Mouse (Mus musculus): ENCODE measurements around the gene Prkce. TPM values are rescaled to one million over a fixed set of nuclear protein-coding genes. Genes with fewer than 3 reads are reported as not detected.

Gene Prkce
- polyA plus RNA-seq, 1 experiment from 2014 or later = 48.0 TPM

- Histone ChIP-seq H3K27ac (replicated peaks) (no peak overlapping the region), H3K9ac (replicated peaks) (no peak overlapping the region), H3K36me3 (no peaks in the 10 kb centered on the region), H3K4me2 (no peak overlapping the region), H3K27me3 (replicated peaks) (no peaks in the 10 kb centered on the region), H3K9me3 (replicated peaks) (no peaks in the 10 kb centered on the region), H3K4me1 (peaks cover 17% of the 10 kb centered on the region), H3K4me3 (replicated peaks) (no peak overlapping the region)
- no peak for ATAC-seq (ENCODE audit: low FRiP score)
- 82% methylated on average over 18 of the region's 18 CpGs for WGBS
Measured at GRCm38 (mm10) chr17:86383699-86384572, 216.4 kb downstream of the Prkce start.

GRCm38 (mm10) chr17:86392475-86392874 lies 224.9 kb downstream of the Prkce start:
- Histone ChIP-seq H3K4me2 (no peak overlapping the region), H3K36me3 (no peaks in the 10 kb centered on the region), H3K4me3 (replicated peaks) (no peak overlapping the region), H3K27ac (replicated peaks) (no peak overlapping the region), H3K4me1 (peaks cover 10% of the 10 kb centered on the region; the same call in 1 of the 2 replicates), H3K9me3 (replicated peaks) (no peaks in the 10 kb centered on the region), H3K27me3 (replicated peaks) (no peaks in the 10 kb centered on the region), H3K9ac (replicated peaks) (no peak overlapping the region)
- no peak for ATAC-seq (ENCODE audit: low FRiP score)
- WGBS = 86% methylated on average over 5 of the region's 5 CpGs

GRCm38 (mm10) chr17:86393191-86393590 lies 225.6 kb downstream of the Prkce start:
- ATAC-seq (ENCODE audit: low FRiP score) = no peak
- H3K9me3 ChIP-seq (replicated peaks) = no peaks in the 10 kb centered on the region
- no peak overlapping the region for H3K4me3 ChIP-seq (replicated peaks)
- H3K4me1 ChIP-seq = peaks cover 10% of the 10 kb centered on the region; the same call in 1 of the 2 replicates
- no peak overlapping the region for H3K4me2 ChIP-seq
- no peaks in the 10 kb centered on the region for H3K36me3 ChIP-seq
- H3K27me3 ChIP-seq (replicated peaks) = no peaks in the 10 kb centered on the region
- no peak overlapping the region for H3K27ac ChIP-seq (replicated peaks)
- WGBS = 95% methylated on average over 10 of the region's 10 CpGs
- H3K9ac ChIP-seq (replicated peaks) = no peak overlapping the region

DNA sequence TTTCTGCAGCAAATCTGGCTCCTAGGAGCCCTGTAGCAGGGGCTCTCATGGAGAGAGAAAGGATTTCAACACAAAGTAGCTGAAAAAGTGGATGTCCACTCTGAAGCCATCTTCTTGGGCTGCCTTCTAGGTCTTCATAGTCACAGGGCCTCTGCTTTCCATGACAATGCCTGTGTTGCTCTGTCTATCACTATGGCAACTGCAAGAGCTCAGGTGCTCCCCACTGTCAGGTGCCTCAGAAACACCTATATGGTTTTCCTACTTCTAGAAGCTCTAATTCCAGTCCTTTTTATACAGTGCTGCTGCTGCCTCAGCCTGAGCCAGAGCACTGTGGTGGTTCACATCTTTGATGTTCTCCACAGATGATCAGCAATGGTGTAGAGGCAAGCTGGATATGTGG lies 229.5 kb downstream of the Prkce start:
- Histone ChIP-seq H3K4me3 (replicated peaks) (no peak overlapping the region), H3K9ac (replicated peaks) (no peak overlapping the region), H3K27me3 (replicated peaks) (no peaks in the 10 kb centered on the region), H3K9me3 (replicated peaks) (no peaks in the 10 kb centered on the region), H3K36me3 (no peaks in the 10 kb centered on the region), H3K4me1 (no peaks in the 10 kb centered on the region), H3K4me2 (no peak overlapping the region), H3K27ac (replicated peaks) (no peak overlapping the region)
- no peak for ATAC-seq (ENCODE audit: low FRiP score)

GRCm38 (mm10) chr17:86397647-86398046 lies 230.1 kb downstream of the Prkce start:
- H3K4me3 ChIP-seq (replicated peaks) = no peak overlapping the region
- no peak for ATAC-seq (ENCODE audit: low FRiP score)
- no peak overlapping the region for H3K27ac ChIP-seq (replicated peaks)
- no peaks in the 10 kb centered on the region for H3K9me3 ChIP-seq (replicated peaks)
- H3K9ac ChIP-seq (replicated peaks) = no peak overlapping the region
- no peaks in the 10 kb centered on the region for H3K27me3 ChIP-seq (replicated peaks)
- H3K36me3 ChIP-seq = no peaks in the 10 kb centered on the region
- no peak overlapping the region for H3K4me2 ChIP-seq
- no peaks in the 10 kb centered on the region for H3K4me1 ChIP-seq
- 84% methylated on average over 5 of the region's 5 CpGs for WGBS

GRCm38 (mm10) chr17:86398226-86398625 lies 230.6 kb downstream of the Prkce start:
- no peaks in the 10 kb centered on the region for H3K36me3 ChIP-seq
- H3K4me2 ChIP-seq = no peak overlapping the region
- no peaks in the 10 kb centered on the region for H3K9me3 ChIP-seq (replicated peaks)
- H3K9ac ChIP-seq (replicated peaks) = no peak overlapping the region
- no peaks in the 10 kb centered on the region for H3K27me3 ChIP-seq (replicated peaks)
- H3K4me3 ChIP-seq (replicated peaks) = no peak overlapping the region
- no peak overlapping the region for H3K27ac ChIP-seq (replicated peaks)
- no peaks in the 10 kb centered on the region for H3K4me1 ChIP-seq
- 96% methylated on average over 1 of the region's 1 CpGs for WGBS
- ATAC-seq (ENCODE audit: low FRiP score) = no peak

DNA sequence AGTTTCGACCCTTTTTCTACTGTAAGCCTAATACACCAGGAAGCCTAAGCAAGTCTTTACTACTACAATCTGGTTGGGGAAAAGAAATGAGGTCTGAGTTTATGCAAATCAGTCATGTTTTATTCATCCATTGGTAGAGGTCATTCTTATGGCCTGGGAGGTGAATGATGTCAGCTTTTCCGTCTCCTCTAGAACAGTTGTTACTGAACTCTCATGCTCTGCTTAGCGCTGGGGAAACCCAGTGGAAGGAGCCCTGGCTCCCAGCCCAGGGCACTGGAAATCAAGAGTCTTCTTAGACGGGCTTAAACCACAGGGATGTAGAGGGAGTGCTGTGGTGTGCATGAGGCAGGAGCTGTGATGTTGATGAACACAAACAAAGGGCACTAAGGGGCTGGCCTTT lies 232.4 kb downstream of the Prkce start:
- H3K9ac ChIP-seq (replicated peaks) = no peak overlapping the region
- H3K4me3 ChIP-seq (replicated peaks) = no peak overlapping the region
- H3K27ac ChIP-seq (replicated peaks) = no peak overlapping the region
- H3K9me3 ChIP-seq (replicated peaks) = no peaks in the 10 kb centered on the region
- H3K36me3 ChIP-seq = no peaks in the 10 kb centered on the region
- peaks cover 14% of the 10 kb centered on the region for H3K4me1 ChIP-seq
- no peak for ATAC-seq (ENCODE audit: low FRiP score)
- WGBS = 56% methylated on average over 4 of the region's 4 CpGs
- no peaks in the 10 kb centered on the region for H3K27me3 ChIP-seq (replicated peaks)
- no peak overlapping the region for H3K4me2 ChIP-seq

DNA sequence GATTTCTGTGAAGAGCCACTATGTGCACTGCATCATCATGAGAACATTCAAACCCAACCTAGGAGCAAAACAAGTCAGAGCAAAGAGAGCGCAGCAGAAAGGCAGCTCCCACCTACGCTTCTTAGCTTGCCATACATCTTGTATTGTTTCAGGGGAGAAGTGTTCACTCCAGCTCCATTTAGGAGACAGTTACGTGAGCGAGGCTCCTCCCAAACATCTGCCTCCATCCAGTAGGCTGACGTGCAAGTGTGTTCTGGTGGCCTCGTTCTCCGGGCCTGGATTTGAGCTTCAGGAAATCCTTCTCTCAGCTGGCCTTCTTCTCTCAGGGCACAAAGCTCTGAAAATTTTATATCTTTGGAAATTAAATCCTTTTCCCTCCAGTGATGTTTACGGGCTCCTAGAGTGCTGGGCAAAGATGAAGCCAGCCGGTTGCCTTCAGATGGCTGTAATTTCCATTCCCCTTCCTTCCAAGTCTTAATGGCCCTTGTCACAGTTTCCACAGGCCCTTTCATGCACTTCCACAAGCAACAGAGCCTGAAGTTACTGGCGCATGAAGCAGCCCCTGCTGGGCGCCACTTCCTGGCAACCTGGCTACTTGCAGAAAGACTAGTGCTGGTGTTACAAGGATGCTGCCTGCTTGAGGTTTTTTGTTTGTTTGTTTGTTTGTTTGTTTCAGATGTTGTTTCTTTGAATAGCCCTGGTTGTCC lies 237.4 kb downstream of the Prkce start:
- peak; percentile 59; the same call in 1 of the 2 replicates for ATAC-seq (ENCODE audit: low FRiP score)
- Histone ChIP-seq H3K4me3 (replicated peaks) (no peak overlapping the region), H3K27me3 (replicated peaks) (no peaks in the 10 kb centered on the region), H3K9me3 (replicated peaks) (no peaks in the 10 kb centered on the region), H3K9ac (replicated peaks) (no peak overlapping the region), H3K4me1 (peaks cover 33% of the 10 kb centered on the region), H3K4me2 (no peak overlapping the region), H3K27ac (replicated peaks) (peak overlapping the region; percentile 75), H3K36me3 (no peaks in the 10 kb centered on the region)
- 34% methylated on average over 11 of the region's 11 CpGs for WGBS

GRCm38 (mm10) chr17:86405644-86406043 lies 238.1 kb downstream of the Prkce start:
- Histone ChIP-seq H3K4me1 (peaks cover 40% of the 10 kb centered on the region), H3K4me3 (replicated peaks) (no peak overlapping the region), H3K9ac (replicated peaks) (no peak overlapping the region), H3K4me2 (no peak overlapping the region), H3K9me3 (replicated peaks) (no peaks in the 10 kb centered on the region), H3K36me3 (no peaks in the 10 kb centered on the region), H3K27ac (replicated peaks) (peak overlapping the region; percentile 75), H3K27me3 (replicated peaks) (no peaks in the 10 kb centered on the region)
- ATAC-seq (ENCODE audit: low FRiP score) = no peak
- 68% methylated on average over 8 of the region's 8 CpGs for WGBS

- Histone ChIP-seq H3K27me3 (replicated peaks) (no peaks in the 10 kb centered on the region), H3K9ac (replicated peaks) (no peak overlapping the region), H3K4me3 (replicated peaks) (no peak overlapping the region), H3K27ac (replicated peaks) (no peak overlapping the region), H3K4me1 (peaks cover 62% of the 10 kb centered on the region), H3K36me3 (no peaks in the 10 kb centered on the region), H3K9me3 (replicated peaks) (no peaks in the 10 kb centered on the region), H3K4me2 (no peak overlapping the region)
- WGBS = 85% methylated on average over 8 of the region's 8 CpGs
- no peak for ATAC-seq (ENCODE audit: low FRiP score)
Measured at GRCm38 (mm10) chr17:86407921-86408613, 240.5 kb downstream of the Prkce start.

DNA sequence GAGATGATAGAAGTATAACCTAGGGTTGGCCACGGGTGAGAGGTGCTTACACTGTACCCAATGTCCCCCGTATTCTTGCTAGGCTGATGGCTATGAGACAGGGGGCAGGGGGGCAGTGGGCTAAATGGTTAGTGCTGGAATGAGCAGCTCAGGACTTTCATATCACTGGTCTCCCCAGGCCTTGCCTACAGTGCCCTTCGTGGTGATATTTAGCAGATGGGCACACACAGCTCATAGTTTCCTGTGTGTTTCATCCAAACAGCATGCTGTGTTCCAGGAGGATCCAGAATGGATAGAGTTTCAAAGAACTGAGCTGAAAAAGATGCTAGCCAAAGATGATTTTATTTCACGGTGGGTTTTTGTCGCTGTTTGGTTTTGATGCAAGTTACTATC lies 241.0 kb downstream of the Prkce start:
- Histone ChIP-seq H3K9me3 (replicated peaks) (no peaks in the 10 kb centered on the region), H3K27me3 (replicated peaks) (no peaks in the 10 kb centered on the region), H3K4me3 (replicated peaks) (no peak overlapping the region), H3K9ac (replicated peaks) (no peak overlapping the region), H3K27ac (replicated peaks) (no peak overlapping the region), H3K36me3 (no peaks in the 10 kb centered on the region), H3K4me1 (peaks cover 62% of the 10 kb centered on the region), H3K4me2 (no peak overlapping the region)
- 92% methylated on average over 5 of the region's 5 CpGs for WGBS
- no peak for ATAC-seq (ENCODE audit: low FRiP score)
